8 mouse cellular contexts compared by ENCODE assay signal in the genomic region with DNA sequence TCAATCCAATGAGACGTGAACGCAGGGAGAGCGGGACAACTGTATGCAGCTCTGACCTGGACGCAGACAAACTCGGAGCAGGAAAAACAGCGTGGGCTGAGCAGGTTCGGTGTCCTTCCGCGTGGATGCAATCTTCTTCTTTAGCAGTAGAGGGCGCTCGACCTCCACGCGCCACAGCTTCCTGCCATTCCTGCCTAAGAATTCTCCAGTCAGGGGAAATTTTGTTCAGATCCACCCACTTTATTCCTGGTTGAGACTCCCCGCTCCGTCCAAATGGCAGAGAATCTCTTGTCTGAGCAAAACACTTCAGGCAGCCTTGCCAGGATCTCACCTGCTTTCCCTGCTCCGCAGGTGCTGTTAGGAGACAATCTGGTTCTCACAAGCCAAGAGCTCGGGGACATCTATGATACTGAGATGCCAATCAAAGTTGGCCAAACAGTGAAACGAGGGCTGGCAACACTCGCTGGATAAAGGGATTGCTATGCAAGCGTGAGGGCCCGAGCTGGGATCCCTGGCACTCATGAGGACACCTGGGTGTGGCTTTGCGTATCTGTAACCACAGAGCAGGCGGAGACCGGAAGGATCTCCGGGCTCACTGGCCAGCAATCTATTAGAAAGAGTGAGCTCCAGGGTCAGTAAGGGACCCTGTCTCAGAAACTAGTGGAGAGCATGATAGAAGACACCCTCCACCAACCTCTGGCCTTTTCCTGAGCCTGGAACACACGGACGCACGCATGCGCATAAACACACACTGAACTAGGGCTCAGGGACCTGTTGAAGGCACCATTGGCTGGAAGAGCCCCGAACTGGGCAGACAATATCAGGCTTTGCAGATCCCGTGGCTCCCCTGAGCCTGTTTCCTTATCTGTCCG. TPM values are rescaled to one million over a fixed set of nuclear protein-coding genes. Genes with fewer than 3 reads are reported as not detected.
A peak's percentile ranks its signal among the peaks of the same experiment; 100 is the strongest.
DNase-seq lines count a peak whose midpoint lies in the region.

No protein-coding gene starts in this region.

- H3K9me3 ChIP-seq in megakaryocyte, embryonic 14.5 days: peaks cover 6% of the 10 kb centered on the region

- no peaks in the 10 kb centered on the region for H3K36me3 ChIP-seq in megakaryocyte, embryonic 14.5 days (replicated peaks; ENCODE audit: low read length)

- peaks cover 6% of the 10 kb centered on the region for H3K27me3 ChIP-seq in megakaryocyte, embryonic 14.5 days (replicated peaks)

- peaks cover 32% of the 10 kb centered on the region for H3K4me1 ChIP-seq in megakaryocyte, embryonic 14.5 days

- DNase-seq in adrenal gland, adult 18-20 months (ENCODE audit: low spot score in 2 of 2): peak; percentile 68 to 71
- DNase-seq in embryo, embryonic 10 days (ENCODE audit: low spot score): peak; percentile 88
- DNase-seq in gastrocnemius, postnatal 10 days: peak; percentile 59
- peak; percentile 82 for DNase-seq in induced T-regulatory cell, adult 2 months (ENCODE audit: low read depth)
- peak; percentile 39 to 77 for DNase-seq in left cerebral cortex, adult 9 months (ENCODE audit: low spot score in 2 of 2)
- DNase-seq in right cerebral cortex, adult 2 months (ENCODE audit: low spot score in 2 of 2): peak; percentile 80 to 87
- peak; percentile 65 for DNase-seq in urinary bladder, postnatal 25 days (ENCODE audit: low spot score)

- H3K4me3 ChIP-seq in megakaryocyte, embryonic 14.5 days (replicated peaks): peak overlapping the region; percentile 92

RNA-seq across cellular contexts. Expression of a gene that starts 8.6 kb away (rescaled TPM):
- total RNA-seq in adrenal gland, adult 18-20 months (2021): not detected
- total RNA-seq in gastrocnemius, postnatal 10 days (2021): not detected
- not detected in 2 replicates for polyA plus RNA-seq in megakaryocyte, embryonic 14.5 days (2012; ENCODE audit: insufficient read depth, low replicate concordance)

RNA-seq across cellular contexts. Expression of a gene that starts 31.5 kb away (rescaled TPM):
- 10 to 100 TPM; 40.0 to 44.0 TPM for total RNA-seq in adrenal gland, adult 18-20 months (2021)
- 10 to 100 TPM; 39.9 to 44.5 TPM for total RNA-seq in gastrocnemius, postnatal 10 days (2021)
- polyA plus RNA-seq in megakaryocyte, embryonic 14.5 days (2012; ENCODE audit: insufficient read depth, low replicate concordance): 8.1 and 18.2 TPM in 2 replicates

RNA-seq across cellular contexts. Expression of a gene that starts 37.5 kb away (rescaled TPM):
- total RNA-seq in adrenal gland, adult 18-20 months (2021): 10 to 100 TPM; 36.7 to 39.0 TPM
- total RNA-seq in gastrocnemius, postnatal 10 days (2021): 10 to 100 TPM; 31.0 to 32.1 TPM
- polyA plus RNA-seq in megakaryocyte, embryonic 14.5 days (2012; ENCODE audit: insufficient read depth, low replicate concordance): 16.4 and 35.8 TPM in 2 replicates

RNA-seq across cellular contexts. Expression of a gene that starts 56.4 kb away (rescaled TPM):
- total RNA-seq in adrenal gland, adult 18-20 months (2021): 1 to 10 TPM in 1 of 2 experiments, under 1 TPM in 1; 0.74 to 1.2 TPM
- total RNA-seq in gastrocnemius, postnatal 10 days (2021): not detected
- polyA plus RNA-seq in megakaryocyte, embryonic 14.5 days (2012; ENCODE audit: insufficient read depth, low replicate concordance): 6.4 TPM in 1 of 2 replicates, not detected in the other

Comparison
In these comparisons a context has a peak if more than half of its experiments do, and no peak if none do; other contexts are left out.
1. Peak in every context shown above with its lines: DNase-seq and H3K4me3 ChIP-seq.